Mouse (Mus musculus) ES-E14 (cell line): ENCODE measurements around the gene Tmem52b. TPM values are rescaled to one million over a fixed set of nuclear protein-coding genes. Genes with fewer than 3 reads are reported as not detected.

Experiments
- DNase-seq: peaks from one replicate; pipeline ENCODE4 v3.0.0-alpha.2; 2013; ENCODE audit warnings: low read depth, low spot score
- H3K27ac ChIP-seq: 2 replicates; pipeline ENCODE4 v1.5.1; 2012; ENCODE audit warnings: low read depth, mild to moderate bottlenecking, low read length, moderate library complexity, mixed read lengths; ENCODE audit not compliant: poor library complexity, insufficient read depth, severe bottlenecking
- H3K36me3 ChIP-seq: 2 replicates; pipeline ENCODE4 v1.6.1; 2012; ENCODE audit warnings: mild to moderate bottlenecking, low read length, moderate library complexity, mixed read lengths; ENCODE audit not compliant: control insufficient read depth, poor library complexity, insufficient read depth, severe bottlenecking
- H3K4me1 ChIP-seq, 2 experiments: fragments of 150-350 bp in 1 of 2; sonication (generic) in 1 of 2; 2 replicates each; pipeline ENCODE4 v1.6.1; 2012; ENCODE audit warnings: low read length in 2 of 2, mild to moderate bottlenecking in 1 of 2, mixed read lengths in 1 of 2; ENCODE audit not compliant: control insufficient read depth in 2 of 2, insufficient read depth in 2 of 2, poor library complexity in 1 of 2
- H3K4me3 ChIP-seq, 2 experiments: fragments of 150-350 bp in 1 of 2; sonication (generic) in 1 of 2; 2 replicates each; pipeline ENCODE4 v1.5.1; 2012; ENCODE audit warnings: low read length in 2 of 2, low read depth in 1 of 2, mild to moderate bottlenecking in 1 of 2, mixed read lengths in 1 of 2; ENCODE audit not compliant: insufficient read depth in 1 of 2, poor library complexity in 1 of 2, severe bottlenecking in 1 of 2
- H3K9ac ChIP-seq: 2 replicates; pipeline ENCODE4 v1.6.1; 2012; ENCODE audit warnings: low read depth, mild to moderate bottlenecking, low read length, mixed read lengths; ENCODE audit not compliant: poor library complexity, insufficient read depth, severe bottlenecking
- H3K9me3 ChIP-seq: fragments of 150-350 bp; sonication (generic); 2 replicates; pipeline ENCODE4 v1.6.1; 2012; ENCODE audit warnings: low read depth, mild to moderate bottlenecking, low read length; ENCODE audit not compliant: control insufficient read depth, insufficient read depth
- CHD2 ChIP-seq: IDR thresholded peaks from 2 replicates; pipeline ENCODE4 v1.6.1; 2014; ENCODE audit warnings: mild to moderate bottlenecking, low read depth, low read length, inconsistent platforms
- HCFC1 ChIP-seq: IDR thresholded peaks from 2 replicates; pipeline ENCODE4 v1.6.1; 2012; ENCODE audit warnings: low read length, inconsistent platforms, borderline replicate concordance; ENCODE audit not compliant: insufficient read depth
- MAFK ChIP-seq: IDR thresholded peaks from 2 replicates; pipeline ENCODE4 v1.6.1; 2014; ENCODE audit warnings: mild to moderate bottlenecking, low read depth, low read length, inconsistent platforms; ENCODE audit not compliant: insufficient read depth
- ZC3H11A ChIP-seq: IDR thresholded peaks from 2 replicates; pipeline ENCODE4 v1.6.1; 2012; ENCODE audit warnings: low read depth, mild to moderate bottlenecking, inconsistent platforms, low read length, borderline replicate concordance
- ZNF384 ChIP-seq: IDR thresholded peaks from 2 replicates; pipeline ENCODE4 v1.6.1; 2012; ENCODE audit warnings: low read depth, low read length, inconsistent platforms
- in situ Hi-C, 2 experiments: fragments of 600-800 bp; cut with MboI; formaldehyde crosslinking; loops; one replicate each; pipeline ENCODE4 v1.15.1; 2025; ENCODE audit warnings: low sequenced_read_pairs in 2 of 2, inconsistent platforms in 1 of 2; ENCODE audit not compliant: unreplicated experiment in 2 of 2
- total RNA-seq: library from RNA; depleted of rRNA; stranded (reverse); fragments of 300-350 nt; gene quantifications from 2 replicates; pipeline ENCODE4 v1.2.3, GENCODE M21; 2012; rRNA removed

Tmem52b gene
- total RNA-seq: not detected in 2 replicates

- in situ Hi-C loops: no loop called here
- DNase-seq: no peak
Measured at GRCm38 (mm10) chr6:129512367-129512766, at the start of gene Tmem52b. Gene Tmem52b, plus strand, starts transcription at chr6:129512555.

GRCm38 (mm10) chr6:129471386-129471785, 41.0 kb upstream of the Tmem52b start:
- in situ Hi-C loops: no loop called here

More at GRCm38 (mm10) chr6:129512367-129512766, at the start of gene Tmem52b:
- Histone ChIP-seq H3K9ac (no peak within 1 kb of the TSS), H3K27ac (no peak within 1 kb of the TSS), H3K4me1 (no peaks in the 10 kb centered on the region), H3K36me3 (no peaks in the 10 kb centered on the region), H3K9me3 (no peaks in the 10 kb centered on the region), H3K4me3 (no peak within 1 kb of the TSS)
- TF ChIP-seq MAFK: no peak
- no peak for TF ChIP-seq HCFC1
- TF ChIP-seq ZC3H11A: no peak
- TF ChIP-seq ZNF384: no peak
- no peak for TF ChIP-seq CHD2

GRCm38 (mm10) chr6:129472627-129473026, 39.7 kb upstream of the Tmem52b start:
- Histone ChIP-seq H3K4me3 (no peak overlapping the region), H3K9me3 (no peaks in the 10 kb centered on the region), H3K4me1 (no peaks in the 10 kb centered on the region), H3K36me3 (no peaks in the 10 kb centered on the region), H3K27ac (no peak overlapping the region), H3K9ac (no peak overlapping the region)
- TF ChIP-seq ZC3H11A (no peak), HCFC1 (no peak), CHD2 (no peak)
- no peak for DNase-seq
- in situ Hi-C loops: no loop called here

More at GRCm38 (mm10) chr6:129471386-129471785, 41.0 kb upstream of the Tmem52b start:
- H3K4me3 ChIP-seq: no peak overlapping the region
- DNase-seq: no peak
- H3K4me1 ChIP-seq: no peaks in the 10 kb centered on the region
- no peak overlapping the region for H3K9ac ChIP-seq
- H3K27ac ChIP-seq: no peak overlapping the region
- no peaks in the 10 kb centered on the region for H3K36me3 ChIP-seq
- no peaks in the 10 kb centered on the region for H3K9me3 ChIP-seq
- TF ChIP-seq MAFK (no peak), HCFC1 (no peak), ZNF384 (no peak), CHD2 (no peak), ZC3H11A (no peak)

- Histone ChIP-seq H3K4me3 (no peak overlapping the region), H3K9me3 (no peaks in the 10 kb centered on the region), H3K9ac (no peak overlapping the region), H3K36me3 (no peaks in the 10 kb centered on the region), H3K27ac (no peak overlapping the region), H3K4me1 (no peaks in the 10 kb centered on the region)
- peak; percentile 7 for DNase-seq
- TF ChIP-seq ZNF384 (no peak), HCFC1 (no peak), CHD2 (no peak), ZC3H11A (no peak), MAFK (no peak)
- in situ Hi-C loops: no loop called here
Measured at GRCm38 (mm10) chr6:129476404-129477126, 35.8 kb upstream of the Tmem52b start.
